Mouse (Mus musculus) E14TG2a.4 (cell line): Measurements from ENCODE around the gene Micu1.

Source experiments
- H3K27me3 ChIP-seq: 2 replicates; pipeline ENCODE4 v1.6.1; 2014; ENCODE audit warnings: low read length, control low read depth; ENCODE audit not compliant: insufficient read depth
- H3K36me3 ChIP-seq: 2 replicates; pipeline ENCODE4 v1.6.1; 2014; ENCODE audit warnings: low read length, control low read depth; ENCODE audit not compliant: insufficient read depth
- H3K4me1 ChIP-seq: replicated peaks from 2 replicates; pipeline ENCODE4 v1.6.1; 2014; ENCODE audit warnings: low read depth, low read length, control low read depth
- H3K4me3 ChIP-seq: replicated peaks from 2 replicates; pipeline ENCODE4 v1.5.1; 2014; ENCODE audit warnings: mild to moderate bottlenecking, low read length
- H3K9me3 ChIP-seq: 2 replicates; pipeline ENCODE4 v1.6.1; 2014; ENCODE audit warnings: low read length, control low read depth
- CTCF ChIP-seq: conservative IDR thresholded peaks from 2 replicates; pipeline ENCODE4 v1.5.1; 2014; ENCODE audit warnings: low read length
- NANOG ChIP-seq: IDR thresholded peaks from 2 replicates; pipeline ENCODE4 v1.6.1; 2014; ENCODE audit warnings: borderline replicate concordance, low read length, mixed read lengths
- POU5F1 ChIP-seq: IDR thresholded peaks from 2 replicates; pipeline ENCODE4 v1.6.1; 2014; ENCODE audit warnings: low read length, borderline replicate concordance

Micu1 gene

GRCm38 (mm10) chr10:59736027-59736598 lies 33.8 kb downstream of the Micu1 start:
- Histone ChIP-seq H3K36me3 (peaks cover 34% of the 10 kb centered on the region), H3K9me3 (0 out of 2 replicates have a peak, but pooled peaks cover 4% of the 10 kb centered on the region), H3K27me3 (no peaks in the 10 kb centered on the region), H3K4me1 (peaks cover 5% of the 10 kb centered on the region), H3K4me3 (no peak overlapping the region)
- no peak for TF ChIP-seq POU5F1
- TF ChIP-seq NANOG = no peak
- TF ChIP-seq CTCF = no peak

- Histone ChIP-seq H3K27me3 (no peaks in the 10 kb centered on the region), H3K36me3 (peaks cover 29% of the 10 kb centered on the region), H3K9me3 (0 out of 2 replicates have a peak, but pooled peaks cover 5% of the 10 kb centered on the region), H3K4me1 (peaks cover 8% of the 10 kb centered on the region), H3K4me3 (no peak overlapping the region)
- TF ChIP-seq POU5F1 (no peak), NANOG (no peak), CTCF (no peak)
These were observed 39.2 kb downstream of the Micu1 start for GRCm38 (mm10) chr10:59741448-59741847.

GRCm38 (mm10) chr10:59743397-59743796 lies 41.1 kb downstream of the Micu1 start:
- Histone ChIP-seq H3K27me3 (no peaks in the 10 kb centered on the region), H3K4me1 (peaks cover 8% of the 10 kb centered on the region), H3K36me3 (peaks cover 29% of the 10 kb centered on the region), H3K9me3 (0 out of 2 replicates have a peak, but pooled peaks cover 5% of the 10 kb centered on the region), H3K4me3 (no peak overlapping the region)
- TF ChIP-seq CTCF (no peak), NANOG (no peak), POU5F1 (no peak)

GRCm38 (mm10) chr10:59743969-59744368 lies 41.7 kb downstream of the Micu1 start:
- no peak for TF ChIP-seq CTCF
- no peak for TF ChIP-seq NANOG
- no peak for TF ChIP-seq POU5F1
- no peaks in the 10 kb centered on the region for H3K27me3 ChIP-seq

GRCm38 (mm10) chr10:59747334-59747733 lies 45.1 kb downstream of the Micu1 start:
- H3K4me3 ChIP-seq = no peak overlapping the region
- H3K27me3 ChIP-seq = no peaks in the 10 kb centered on the region
- peaks cover 10% of the 10 kb centered on the region for H3K4me1 ChIP-seq
- H3K36me3 ChIP-seq = peaks cover 7% of the 10 kb centered on the region
- no peaks in the 10 kb centered on the region for H3K9me3 ChIP-seq
- no peak for TF ChIP-seq POU5F1
- TF ChIP-seq NANOG = no peak
- TF ChIP-seq CTCF = no peak

More at GRCm38 (mm10) chr10:59743969-59744368, 41.7 kb downstream of the Micu1 start:
- peaks cover 29% of the 10 kb centered on the region for H3K36me3 ChIP-seq
- H3K4me3 ChIP-seq = no peak overlapping the region
- H3K9me3 ChIP-seq = 0 out of 2 replicates have a peak, but pooled peaks cover 5% of the 10 kb centered on the region
- peaks cover 8% of the 10 kb centered on the region for H3K4me1 ChIP-seq

GRCm38 (mm10) chr10:59748699-59749200 lies 46.5 kb downstream of the Micu1 start:
- Histone ChIP-seq H3K36me3 (peaks cover 4% of the 10 kb centered on the region; the same call in 1 of the 2 replicates), H3K4me1 (peaks cover 20% of the 10 kb centered on the region), H3K4me3 (no peak overlapping the region), H3K9me3 (no peaks in the 10 kb centered on the region), H3K27me3 (no peaks in the 10 kb centered on the region)
- TF ChIP-seq POU5F1 (no peak), NANOG (no peak), CTCF (no peak)

GRCm38 (mm10) chr10:59753538-59754069 lies 51.3 kb downstream of the Micu1 start:
- Histone ChIP-seq H3K27me3 (no peaks in the 10 kb centered on the region), H3K9me3 (no peaks in the 10 kb centered on the region)
- TF ChIP-seq POU5F1 (no peak), CTCF (no peak), NANOG (no peak)

GRCm38 (mm10) chr10:59754104-59754503 lies 51.8 kb downstream of the Micu1 start:
- no peaks in the 10 kb centered on the region for H3K9me3 ChIP-seq
- TF ChIP-seq NANOG (no peak), CTCF (no peak), POU5F1 (no peak)
- peaks cover 50% of the 10 kb centered on the region for H3K4me1 ChIP-seq
- H3K36me3 ChIP-seq = 0 out of 2 replicates have a peak, but pooled peaks cover 3% of the 10 kb centered on the region
- H3K27me3 ChIP-seq = no peaks in the 10 kb centered on the region
- peak overlapping the region; percentile 60 for H3K4me3 ChIP-seq

More at GRCm38 (mm10) chr10:59753538-59754069, 51.3 kb downstream of the Micu1 start:
- Histone ChIP-seq H3K36me3 (0 out of 2 replicates have a peak, but pooled peaks cover 3% of the 10 kb centered on the region), H3K4me3 (peak overlapping the region; percentile 60), H3K4me1 (peaks cover 50% of the 10 kb centered on the region)

- 0 out of 2 replicates have a peak, but pooled peaks cover 3% of the 10 kb centered on the region for H3K36me3 ChIP-seq
- no peak for TF ChIP-seq NANOG
- H3K9me3 ChIP-seq = no peaks in the 10 kb centered on the region
- no peaks in the 10 kb centered on the region for H3K27me3 ChIP-seq
- H3K4me3 ChIP-seq = no peak overlapping the region
- H3K4me1 ChIP-seq = peaks cover 50% of the 10 kb centered on the region
These were observed 52.6 kb downstream of the Micu1 start for GRCm38 (mm10) chr10:59754901-59755300.
